Mouse (Mus musculus): ENCODE data around the gene Prdm13.

Gene Prdm13

GRCm38 (mm10) chr4:21685595-21686091 lies at the start of gene Prdm13:
TSS of gene Prdm13 (minus strand) at chr4:21685963.
- DNase-seq (ENCODE audit: low read depth, low spot score): no peak

DNA sequence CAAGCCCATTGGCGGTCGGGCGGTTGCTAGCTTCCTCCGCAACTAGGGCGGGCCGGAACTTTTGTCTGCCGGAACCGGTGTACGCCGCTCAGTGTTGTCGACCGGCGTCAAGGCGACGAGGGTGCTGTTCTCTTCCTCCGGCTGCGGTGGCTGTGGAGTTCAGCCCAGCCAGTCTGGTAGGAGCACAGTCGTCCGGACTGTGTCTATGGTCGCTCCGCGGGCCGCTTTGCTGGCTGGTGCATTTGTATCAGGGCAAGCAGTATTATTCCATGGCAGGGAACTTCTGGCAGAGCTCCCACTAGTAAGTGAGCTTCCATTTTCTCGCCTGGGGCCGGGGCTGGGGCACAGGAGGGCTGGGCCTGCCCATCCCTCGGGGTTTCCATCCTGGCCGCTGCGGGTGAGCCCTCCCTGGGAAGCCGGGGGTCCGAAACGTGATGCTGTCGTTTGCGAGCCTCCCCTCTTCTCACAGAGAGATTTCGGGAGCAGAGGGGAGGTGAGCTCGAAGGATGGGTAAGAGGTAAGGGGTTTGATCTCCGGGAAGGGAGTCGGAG lies 41.9 kb upstream of the Prdm13 start, which contains the start of gene Ccnc:
Gene Ccnc (plus strand): TSS at position 87 of the 551 bp plus-strand sequence.
- DNase-seq (ENCODE audit: low read depth, low spot score): peak; percentile 94

- peak; percentile 81 for DNase-seq (ENCODE audit: low read depth, low spot score)
These were observed 41.3 kb upstream of the Prdm13 start for GRCm38 (mm10) chr4:21726912-21727614.

DNA sequence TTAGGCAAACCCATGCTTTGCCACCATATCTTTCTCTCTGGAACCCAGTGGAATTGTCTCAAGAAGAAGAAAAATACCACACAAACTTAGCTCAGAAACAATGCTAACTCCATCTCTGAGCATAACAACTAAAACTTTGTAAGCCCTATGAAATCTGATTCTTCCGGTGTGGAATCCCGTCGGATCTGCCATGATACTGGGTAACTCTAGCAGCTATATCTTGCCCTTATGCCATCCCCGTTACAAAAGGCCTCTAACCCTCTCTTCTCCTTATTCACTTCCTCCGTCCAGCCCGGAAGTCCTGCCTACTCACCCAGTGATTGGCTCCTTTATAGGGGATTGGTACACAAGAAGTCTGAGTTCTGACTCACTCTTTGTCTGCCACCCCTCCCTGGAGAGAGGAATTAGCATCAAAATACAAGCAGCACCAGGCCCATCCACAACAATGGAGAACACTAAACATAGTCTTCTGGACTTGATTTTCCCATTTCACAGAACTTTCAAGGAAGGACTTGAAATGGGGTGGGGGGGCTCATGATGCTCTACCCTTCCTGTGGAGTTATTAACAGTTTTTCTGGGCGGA lies 37.1 kb upstream of the Prdm13 start:
- no peak for DNase-seq (ENCODE audit: low read depth, low spot score)

GRCm38 (mm10) chr4:21712147-21712546 lies 26.4 kb upstream of the Prdm13 start:
- peak; percentile 87 for DNase-seq (ENCODE audit: low read depth, low spot score)

DNA sequence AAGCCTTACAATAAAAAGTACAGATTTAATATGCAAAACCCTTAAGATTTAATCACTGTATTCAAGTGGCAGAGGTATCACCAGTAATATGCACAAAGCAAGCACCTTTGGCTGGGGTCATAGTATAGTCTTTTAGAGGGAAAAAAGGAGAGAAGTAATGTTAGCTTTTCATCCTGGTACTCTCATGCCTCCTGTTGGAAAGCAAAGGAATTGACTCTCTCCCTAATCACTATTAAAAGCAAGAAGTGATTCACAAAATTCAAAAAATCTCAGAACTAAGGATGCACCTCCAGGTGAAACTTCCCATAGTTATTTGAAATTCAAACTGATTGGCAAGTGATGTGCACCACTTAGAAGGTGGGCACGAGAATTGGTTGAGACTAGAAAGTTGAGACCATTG lies 19.3 kb upstream of the Prdm13 start:
- no peak for DNase-seq (ENCODE audit: low read depth, low spot score)

DNA sequence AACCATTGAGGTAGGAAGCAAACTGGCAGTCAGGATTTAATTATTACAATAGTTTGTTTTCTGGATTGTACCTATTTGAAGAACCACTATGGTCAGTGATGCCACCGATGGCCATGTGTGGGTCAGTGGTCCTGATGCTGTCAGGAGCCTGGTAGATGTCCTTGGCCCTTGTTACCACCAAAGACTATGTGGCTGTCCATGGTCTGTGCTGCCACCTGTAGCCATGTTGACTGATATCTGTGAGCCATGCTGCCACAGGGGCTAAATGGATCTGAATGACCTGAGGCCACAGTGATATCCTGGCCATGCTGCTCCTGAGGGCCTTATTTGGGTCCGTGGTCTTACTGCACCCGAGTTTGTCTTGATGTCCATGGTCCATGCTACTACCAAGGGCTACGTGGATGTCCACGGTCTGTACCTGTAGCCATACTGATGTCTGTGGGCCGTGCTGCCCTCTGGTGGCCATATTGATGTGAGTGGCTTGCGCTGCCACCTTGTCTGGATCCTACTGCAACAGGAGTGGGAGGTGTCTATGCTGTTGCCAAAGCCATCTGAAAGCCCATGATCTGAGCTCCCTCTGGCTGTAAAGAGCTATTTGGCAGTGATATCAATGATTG lies 10.0 kb upstream of the Prdm13 start:
- DNase-seq (ENCODE audit: low read depth, low spot score): peak; percentile 70

- no peak for DNase-seq (ENCODE audit: low read depth, low spot score)
These were observed 4.5 kb upstream of the Prdm13 start for GRCm38 (mm10) chr4:21690221-21690620.

GRCm38 (mm10) chr4:21689492-21689941 lies 3.8 kb upstream of the Prdm13 start:
- DNase-seq (ENCODE audit: low read depth, low spot score): no peak

- no peak for DNase-seq (ENCODE audit: low read depth, low spot score)
These were observed 3.0 kb upstream of the Prdm13 start for GRCm38 (mm10) chr4:21688703-21689200.

GRCm38 (mm10) chr4:21687783-21688702 lies 2.3 kb upstream of the Prdm13 start:
- DNase-seq (ENCODE audit: low read depth, low spot score): no peak

DNA sequence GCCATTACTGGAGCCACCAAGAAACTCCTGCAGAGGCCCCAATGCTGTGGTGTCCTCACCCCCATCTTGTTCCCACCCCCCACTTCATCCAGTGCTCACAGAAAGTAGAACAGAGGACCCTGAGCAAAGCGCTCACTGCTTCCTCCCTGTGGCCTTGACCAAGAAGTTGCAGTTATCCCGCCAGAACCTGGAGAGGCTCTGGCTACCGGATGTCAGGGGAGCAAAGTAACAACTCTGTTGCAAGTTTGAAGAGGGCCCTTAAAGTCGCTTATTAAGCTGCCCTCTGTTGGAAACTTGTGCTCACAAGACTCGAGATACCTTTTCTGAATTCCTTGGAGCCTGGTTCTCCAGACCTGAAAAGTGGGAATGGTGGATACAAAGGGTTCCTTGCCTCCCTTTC lies 1.2 kb upstream of the Prdm13 start:
- DNase-seq (ENCODE audit: low read depth, low spot score): no peak

DNA sequence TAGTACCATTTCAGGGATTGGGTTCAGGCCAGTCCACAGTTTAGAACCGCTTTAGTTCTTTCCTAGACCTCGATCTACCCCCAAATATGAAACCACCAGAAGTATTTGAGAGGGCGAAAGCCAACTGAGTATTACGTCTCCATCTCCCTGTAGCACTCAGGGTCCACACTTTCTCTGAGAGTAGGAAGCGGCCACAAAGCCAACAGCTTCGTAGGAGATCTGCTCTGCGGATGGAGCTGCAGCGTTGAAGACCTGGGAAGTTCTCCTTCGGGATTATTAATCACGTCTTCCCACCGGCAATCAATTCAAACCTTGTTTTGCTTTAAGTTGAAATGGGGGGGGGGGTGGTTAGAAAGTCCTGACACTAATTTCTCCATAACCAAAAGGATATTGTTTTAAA lies 653 bp upstream of the Prdm13 start:
- DNase-seq (ENCODE audit: low read depth, low spot score): no peak

DNA sequence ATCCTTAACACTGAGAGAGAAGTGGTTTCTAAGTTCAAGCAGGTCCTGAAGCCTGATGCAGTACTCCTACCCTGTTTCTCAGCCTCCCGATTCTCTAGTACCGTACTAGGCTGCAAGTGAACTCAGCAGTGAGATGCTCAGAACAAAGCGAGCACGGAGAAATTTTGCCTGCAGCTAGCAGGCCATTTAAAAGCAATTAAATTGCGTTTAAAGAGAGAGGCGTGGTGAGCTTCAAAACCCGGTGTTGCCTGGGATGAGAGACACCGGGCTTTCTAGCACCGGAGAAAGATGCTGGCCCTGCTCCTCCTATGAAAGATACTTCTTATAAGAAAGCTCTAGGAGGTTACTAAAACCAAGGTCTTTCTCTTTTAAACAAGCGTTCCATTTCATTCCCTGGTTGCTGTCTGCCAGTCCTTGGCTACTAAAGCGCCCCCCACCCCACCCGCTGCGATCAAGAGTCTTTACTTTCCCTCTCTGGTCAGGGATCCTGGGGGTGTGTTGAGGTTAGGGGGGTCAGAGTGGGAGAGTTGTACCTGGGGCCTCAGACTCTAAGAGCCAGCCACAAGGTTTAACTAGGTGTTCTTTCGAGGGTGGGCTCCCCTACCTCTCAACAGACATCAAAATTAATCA lies 1.3 kb downstream of the Prdm13 start:
- no peak for DNase-seq (ENCODE audit: low read depth, low spot score)

DNA sequence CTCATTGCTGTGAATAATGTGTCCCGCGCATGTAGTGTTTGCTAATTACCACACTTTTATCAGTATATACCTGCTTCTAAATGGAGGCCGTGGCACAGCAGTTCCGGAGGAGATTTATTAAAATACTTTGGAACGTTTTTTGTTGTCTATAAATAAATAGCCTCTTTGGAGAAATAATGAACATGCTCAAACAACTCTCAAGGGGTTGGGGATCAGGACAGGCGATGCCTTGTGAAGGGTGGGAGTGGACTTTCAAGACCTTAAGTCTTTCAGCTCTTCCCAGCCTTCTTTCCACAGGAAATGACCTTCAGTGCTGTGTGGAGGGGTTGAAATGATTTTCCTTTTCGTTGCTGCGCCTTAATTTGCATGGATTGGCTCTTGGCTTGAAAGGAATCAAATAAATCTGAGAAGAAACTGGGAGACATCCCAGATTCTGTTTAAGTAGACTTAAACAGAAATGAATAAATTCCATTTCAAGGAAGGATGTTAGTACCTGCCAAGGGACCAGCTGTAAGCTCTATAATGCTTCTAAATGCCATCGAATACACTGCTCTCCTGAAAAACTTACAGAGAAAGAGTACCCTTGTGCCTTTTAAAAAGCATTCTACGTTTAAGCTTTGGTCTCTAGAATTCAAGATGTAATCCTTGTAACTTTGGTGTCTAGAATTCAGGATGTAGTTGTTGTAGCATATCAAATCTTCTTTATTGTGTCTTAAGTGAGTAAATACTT lies 3.2 kb downstream of the Prdm13 start:
- no peak for DNase-seq (ENCODE audit: low read depth, low spot score)

GRCm38 (mm10) chr4:21680971-21681370 lies 4.8 kb downstream of the Prdm13 start:
- DNase-seq (ENCODE audit: low read depth, low spot score): no peak

- DNase-seq (ENCODE audit: low read depth, low spot score): no peak
These were observed 5.9 kb downstream of the Prdm13 start for GRCm38 (mm10) chr4:21679624-21680480.

- DNase-seq (ENCODE audit: low read depth, low spot score): no peak
These were observed 6.7 kb downstream of the Prdm13 start for GRCm38 (mm10) chr4:21678975-21679623.
